Mouse (Mus musculus) spleen, adult 2 months (tissue): Measurements from ENCODE around the gene Cxcr1.

Source experiments
- CTCF ChIP-seq: fragments of 200-500 bp; IDR thresholded peaks from 2 replicates; pipeline ENCODE4 v1.5.1; 2011; ENCODE audit warnings: mild to moderate bottlenecking, inconsistent platforms; ENCODE audit not compliant: insufficient read depth, insufficient read length, insufficient replicate concordance; ENCODE audit errors: extremely low read depth
- POLR2A ChIP-seq: fragments of 200-500 bp; IDR thresholded peaks from 2 replicates; pipeline ENCODE4 v1.6.1; 2011; ENCODE audit warnings: low read depth, low read length, inconsistent platforms

- TF ChIP-seq CTCF, result no peak
- TF ChIP-seq POLR2A, result no peak
Measured at GRCm38 (mm10) chr1:74156381-74156910, 38.0 kb downstream of the Cxcr1 start.
